Mouse (Mus musculus): ENCODE measurements around the gene Dapk2.

GRCm38 (mm10) chr9:66127193-66127546 is 30.9 kb upstream of the Dapk2 start:
- TF ChIP-seq CTCF (conservative IDR thresholded peaks at IDR 0.05; ENCODE audit: insufficient read depth, insufficient read length, low read depth, low read length) (no peak), POLR2A (IDR thresholded peaks at IDR 0.05; ENCODE audit: low read depth, low read length) (no peak)
